Mouse (Mus musculus) heart, embryonic 12.5 days (tissue): ENCODE results near the gene Zbtb8a. TPM values are rescaled to one million over a fixed set of nuclear protein-coding genes. Genes with fewer than 3 reads are reported as not detected.

ENCODE experiments used
- ATAC-seq: fragments of 200-750 bp; cut with Nextera tagmentation; 2 replicates; pipeline ENCODE4 v1.8.0; 2017; ENCODE audit warnings: moderate TSS enrichment, moderate library complexity; ENCODE audit not compliant: insufficient number of reproducible peaks, low FRiP score
- H3K27ac ChIP-seq: fragments of 300-500 bp; sonication (generic); 2 replicates; pipeline ENCODE4 v1.5.1; 2016; ENCODE audit warnings: mild to moderate bottlenecking, moderate library complexity; ENCODE audit not compliant: poor library complexity, severe bottlenecking
- H3K27me3 ChIP-seq: fragments of 300-500 bp; sonication (generic); replicated peaks from 2 replicates; pipeline ENCODE4 v1.6.1; 2016; ENCODE audit warnings: mild to moderate bottlenecking, moderate library complexity
- H3K36me3 ChIP-seq: fragments of 300-500 bp; sonication (generic); 2 replicates; pipeline ENCODE4 v1.6.1; 2016; ENCODE audit warnings: mild to moderate bottlenecking, moderate library complexity
- H3K4me1 ChIP-seq: fragments of 300-500 bp; sonication (generic); replicated peaks from 2 replicates; pipeline ENCODE4 v1.6.1; 2016; ENCODE audit warnings: mild to moderate bottlenecking
- H3K4me2 ChIP-seq: fragments of 300-500 bp; sonication (generic); 2 replicates; pipeline ENCODE4 v1.6.1; 2016; ENCODE audit warnings: mild to moderate bottlenecking, moderate library complexity
- H3K4me3 ChIP-seq: fragments of 300-500 bp; sonication (generic); 2 replicates; pipeline ENCODE4 v1.5.1; 2016; ENCODE audit warnings: mild to moderate bottlenecking
- H3K9ac ChIP-seq: fragments of 300-500 bp; sonication (generic); 2 replicates; pipeline ENCODE4 v1.6.1; 2016; ENCODE audit warnings: mild to moderate bottlenecking, moderate library complexity
- H3K9me3 ChIP-seq: fragments of 300-500 bp; sonication (generic); replicated peaks from 2 replicates; pipeline ENCODE4 v1.6.1; 2016; ENCODE audit warnings: mild to moderate bottlenecking, moderate library complexity
- WGBS: fragments of 180-500 bp; shearing (Covaris S2); methylation state at CpG from one replicate; pipeline ENCODE4 v1.1.7; 2016; 5-methylcytosine and 5-hydroxymethylcytosine counted together
- polyA plus RNA-seq: library from polyadenylated mRNA; unstranded; fragments of >200 nt; fragmentation: Nextera tagmentation; extraction: Ambion mirVana; gene quantifications from 2 replicates; pipeline ENCODE4 v1.2.1, GENCODE M21; 2016

The Zbtb8a gene
- polyA plus RNA-seq, 1 experiment from 2014 or later = 11.8 TPM

DNA sequence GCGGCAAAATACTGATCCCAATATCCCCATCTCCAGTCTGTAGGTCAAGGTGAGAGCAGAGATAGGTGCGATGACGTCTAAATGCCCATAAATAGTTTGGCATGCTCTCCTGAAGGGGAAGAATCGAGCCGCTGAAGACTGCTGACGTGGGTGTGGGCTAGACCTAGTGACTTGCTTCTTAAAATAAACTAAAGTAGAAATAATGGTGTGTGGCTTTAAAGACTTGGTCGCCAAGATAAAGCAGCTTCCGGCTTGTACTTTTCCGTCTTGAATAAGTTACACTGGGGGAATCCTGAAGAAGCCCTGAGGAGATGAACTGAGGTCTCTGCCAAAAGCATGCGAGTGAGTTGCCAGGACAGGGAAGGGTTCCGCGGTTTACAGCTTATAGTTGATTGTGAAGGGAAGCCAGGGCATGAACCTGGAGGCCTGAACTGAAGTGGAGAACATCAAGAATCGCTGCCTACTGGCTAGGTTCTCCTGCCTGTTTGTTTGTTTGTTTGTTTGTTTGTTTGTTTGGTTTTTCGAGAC, 12.4 kb upstream of the Zbtb8a start:
- WGBS = 69% methylated on average over 14 of the region's 14 CpGs
- Histone ChIP-seq H3K4me2 (no peak overlapping the region), H3K9me3 (no peaks in the 10 kb centered on the region), H3K4me3 (no peak overlapping the region), H3K9ac (no peak overlapping the region), H3K4me1 (no peaks in the 10 kb centered on the region), H3K27me3 (no peaks in the 10 kb centered on the region), H3K27ac (no peak overlapping the region), H3K36me3 (no peaks in the 10 kb centered on the region)
- no peak for ATAC-seq

DNA sequence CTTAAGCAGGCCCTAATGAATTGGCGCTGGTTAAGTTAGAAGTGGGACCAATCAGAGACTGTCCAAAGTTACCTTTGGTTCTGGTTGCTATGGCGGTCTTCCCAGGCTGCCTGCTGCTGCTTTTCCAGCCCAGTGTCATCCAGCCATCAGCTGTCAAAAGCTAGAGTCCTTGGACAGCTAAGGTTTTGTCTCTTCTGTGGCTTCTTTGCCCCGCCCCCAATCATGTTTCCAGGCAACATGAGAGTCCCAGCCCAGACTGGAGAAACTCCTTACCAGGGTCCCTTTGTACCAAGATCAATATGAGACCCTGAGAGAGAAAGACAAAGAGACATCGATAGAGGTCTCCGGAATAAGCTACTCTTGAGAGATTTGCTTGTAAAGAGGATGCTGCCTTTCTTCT, 10.5 kb upstream of the Zbtb8a start:
- no peak overlapping the region for H3K4me2 ChIP-seq
- no peaks in the 10 kb centered on the region for H3K9me3 ChIP-seq
- H3K27ac ChIP-seq = no peak overlapping the region
- WGBS = 84% methylated on average over 5 of the region's 5 CpGs
- ATAC-seq = no peak
- no peak overlapping the region for H3K9ac ChIP-seq
- no peaks in the 10 kb centered on the region for H3K4me1 ChIP-seq
- H3K27me3 ChIP-seq = no peaks in the 10 kb centered on the region
- no peaks in the 10 kb centered on the region for H3K36me3 ChIP-seq
- H3K4me3 ChIP-seq = no peak overlapping the region

DNA sequence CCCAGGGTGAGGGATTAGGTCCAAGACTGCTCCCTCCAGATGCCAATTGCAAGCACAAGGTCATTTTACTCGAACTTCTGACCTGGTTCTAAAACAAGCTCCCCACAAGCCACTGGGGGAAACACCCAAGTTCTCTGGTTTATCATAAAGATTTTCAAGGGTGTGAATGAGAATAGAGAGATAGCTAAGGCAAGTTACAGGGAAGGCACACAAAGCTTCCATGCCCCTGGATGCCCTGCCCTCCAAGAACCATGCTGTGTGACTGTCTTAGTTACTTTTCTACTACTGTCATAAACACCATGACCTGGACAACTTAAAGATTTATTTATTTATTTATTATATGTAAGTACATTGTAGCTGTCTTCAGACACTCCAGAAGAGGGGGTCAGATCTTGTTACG, 9.1 kb upstream of the Zbtb8a start:
- H3K4me2 ChIP-seq = no peak overlapping the region
- H3K9ac ChIP-seq = no peak overlapping the region
- H3K27ac ChIP-seq = no peak overlapping the region
- H3K27me3 ChIP-seq = no peaks in the 10 kb centered on the region
- no peak for ATAC-seq
- no peaks in the 10 kb centered on the region for H3K9me3 ChIP-seq
- no peaks in the 10 kb centered on the region for H3K36me3 ChIP-seq
- 71% methylated on average over 2 of the region's 2 CpGs for WGBS
- no peak overlapping the region for H3K4me3 ChIP-seq
- H3K4me1 ChIP-seq = no peaks in the 10 kb centered on the region

DNA sequence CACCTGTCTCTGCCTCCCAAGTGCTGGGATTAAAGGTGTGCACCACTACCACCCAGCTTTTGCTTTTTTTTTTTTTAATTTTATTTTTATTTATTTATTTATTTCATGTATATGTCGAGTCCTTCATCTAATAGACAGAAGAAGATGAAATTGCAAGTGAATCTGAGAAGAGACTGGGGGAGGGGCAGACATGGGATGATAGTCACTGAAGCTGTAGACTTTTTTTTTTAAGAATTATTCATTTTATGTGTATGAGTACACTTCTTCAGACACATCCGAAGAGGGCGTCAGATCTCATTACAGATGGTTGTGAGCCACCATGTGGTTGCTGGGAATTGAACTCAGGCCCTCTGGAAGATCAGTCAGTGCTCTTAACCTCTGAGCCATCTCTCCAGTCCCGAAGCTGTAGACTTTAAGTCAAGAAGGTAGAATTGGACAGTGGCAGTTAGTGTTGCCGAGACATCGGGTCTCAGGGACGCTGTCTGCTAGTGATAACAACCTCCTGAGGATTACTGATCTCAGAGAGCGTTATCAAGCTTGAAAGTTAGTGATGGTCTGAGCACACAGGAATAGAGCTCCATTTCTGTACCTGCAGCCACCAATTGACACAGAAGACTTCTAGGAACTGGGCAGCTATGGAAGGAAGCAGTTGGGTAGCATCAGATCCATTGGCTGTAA, 8.5 kb upstream of the Zbtb8a start:
- Histone ChIP-seq H3K4me1 (no peaks in the 10 kb centered on the region), H3K36me3 (no peaks in the 10 kb centered on the region), H3K27me3 (no peaks in the 10 kb centered on the region), H3K27ac (no peak overlapping the region), H3K4me3 (no peak overlapping the region), H3K4me2 (no peak overlapping the region), H3K9me3 (no peaks in the 10 kb centered on the region), H3K9ac (no peak overlapping the region)
- WGBS = 69% methylated on average over 8 of the region's 8 CpGs
- no peak for ATAC-seq

DNA sequence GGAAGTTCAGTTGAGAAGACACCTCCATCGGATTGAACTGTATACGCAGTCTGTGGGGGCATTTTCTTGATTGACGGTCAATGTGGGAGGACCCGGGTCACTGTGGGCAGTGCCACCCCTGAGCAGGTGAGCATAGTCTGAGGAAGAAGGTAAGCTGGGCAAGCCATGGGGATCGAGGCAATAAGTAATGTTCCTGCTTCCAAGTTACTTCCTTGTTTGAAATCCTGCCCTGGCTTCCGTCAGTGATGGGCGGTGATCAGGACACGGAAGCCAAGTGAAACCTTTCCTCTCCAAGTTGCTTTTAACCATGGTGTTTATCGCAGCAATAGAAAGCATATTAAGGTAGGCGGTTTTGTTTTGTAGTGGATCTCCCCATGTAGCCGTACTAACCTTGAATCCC, 7.8 kb upstream of the Zbtb8a start:
- Histone ChIP-seq H3K4me1 (no peaks in the 10 kb centered on the region), H3K9ac (no peak overlapping the region), H3K27me3 (no peaks in the 10 kb centered on the region), H3K9me3 (no peaks in the 10 kb centered on the region), H3K27ac (no peak overlapping the region), H3K4me2 (no peak overlapping the region), H3K4me3 (no peak overlapping the region), H3K36me3 (no peaks in the 10 kb centered on the region)
- WGBS = 85% methylated on average over 11 of the region's 11 CpGs
- ATAC-seq = no peak

DNA sequence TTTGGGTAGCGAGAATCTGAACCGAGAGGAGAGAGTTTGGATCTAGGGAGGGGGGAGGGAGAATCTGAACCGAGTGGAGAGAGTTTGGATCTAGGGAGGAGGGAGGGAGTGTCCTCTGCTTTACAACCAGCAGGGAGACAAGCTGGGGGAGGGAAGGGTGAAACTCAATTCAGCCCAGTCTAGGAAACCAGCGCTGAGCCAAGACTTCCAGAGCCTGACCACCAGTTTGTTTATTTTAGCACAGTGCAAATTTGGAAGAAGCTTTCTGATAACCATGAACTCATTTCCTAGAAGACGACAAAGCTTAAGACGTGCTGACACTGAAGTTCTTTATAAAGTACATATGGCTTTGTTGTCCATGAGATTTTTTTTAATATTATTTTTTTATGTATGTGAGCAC, 6.5 kb upstream of the Zbtb8a start:
- no peak for ATAC-seq
- Histone ChIP-seq H3K9ac (no peak overlapping the region), H3K27ac (no peak overlapping the region; the same call in 1 of the 2 replicates), H3K4me1 (no peaks in the 10 kb centered on the region), H3K36me3 (no peaks in the 10 kb centered on the region), H3K9me3 (no peaks in the 10 kb centered on the region), H3K27me3 (no peaks in the 10 kb centered on the region), H3K4me2 (no peak overlapping the region), H3K4me3 (no peak overlapping the region)
- WGBS = 20% methylated on average over 6 of the region's 6 CpGs

DNA sequence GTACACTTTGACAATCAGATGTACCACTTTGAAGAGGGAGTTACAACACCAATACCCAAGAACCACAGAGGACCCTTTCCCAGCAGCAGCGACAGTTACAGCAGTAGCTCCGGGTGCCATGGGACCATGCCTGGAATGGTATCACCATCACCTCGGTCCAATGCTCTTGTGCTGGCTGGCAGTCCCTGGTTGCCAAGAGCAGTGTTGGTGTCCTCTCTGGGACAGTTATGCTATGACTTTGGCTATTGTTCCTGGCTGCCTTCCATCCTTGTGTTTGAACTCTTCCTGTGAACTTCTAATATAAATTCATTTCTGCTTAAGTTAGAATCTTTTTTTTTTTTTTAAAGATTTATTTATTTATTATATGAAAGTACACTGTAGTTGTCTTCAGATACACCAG, 5.7 kb upstream of the Zbtb8a start:
- 82% methylated on average over 3 of the region's 3 CpGs for WGBS
- Histone ChIP-seq H3K27ac (no peak overlapping the region), H3K9me3 (no peaks in the 10 kb centered on the region), H3K4me1 (no peaks in the 10 kb centered on the region), H3K27me3 (0 out of 2 replicates have a peak, but pooled peaks cover 4% of the 10 kb centered on the region), H3K9ac (no peak overlapping the region), H3K4me2 (no peak overlapping the region), H3K4me3 (no peak overlapping the region), H3K36me3 (no peaks in the 10 kb centered on the region)
- no peak for ATAC-seq

DNA sequence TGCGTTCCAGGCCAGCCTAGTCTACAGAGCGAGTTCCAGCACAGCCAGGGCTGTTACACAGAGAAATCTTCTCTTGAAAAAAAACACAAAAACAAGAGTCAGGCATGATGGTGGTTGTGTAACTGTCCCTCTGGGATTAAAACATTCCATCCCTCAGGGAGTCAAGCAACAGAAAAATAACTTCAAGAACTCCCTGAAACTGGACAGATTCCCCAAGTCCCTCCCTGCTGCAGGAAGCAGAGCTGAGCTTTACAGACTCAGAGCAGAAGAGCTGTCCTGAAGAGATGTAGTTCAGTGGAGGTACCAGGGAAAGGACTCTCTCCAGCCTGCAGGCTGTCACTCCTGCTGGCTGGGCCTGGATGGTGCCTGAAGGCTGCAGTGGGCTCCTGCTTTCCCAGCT, 4.6 kb upstream of the Zbtb8a start:
- no peak overlapping the region for H3K4me2 ChIP-seq
- ATAC-seq = no peak
- H3K4me3 ChIP-seq = no peak overlapping the region
- H3K4me1 ChIP-seq = no peaks in the 10 kb centered on the region
- 0 out of 2 replicates have a peak, but pooled peaks cover 4% of the 10 kb centered on the region for H3K27me3 ChIP-seq
- H3K9me3 ChIP-seq = no peaks in the 10 kb centered on the region
- H3K36me3 ChIP-seq = no peaks in the 10 kb centered on the region
- no peak overlapping the region for H3K9ac ChIP-seq
- H3K27ac ChIP-seq = no peak overlapping the region
- 97% methylated on average over 2 of the region's 2 CpGs for WGBS

DNA sequence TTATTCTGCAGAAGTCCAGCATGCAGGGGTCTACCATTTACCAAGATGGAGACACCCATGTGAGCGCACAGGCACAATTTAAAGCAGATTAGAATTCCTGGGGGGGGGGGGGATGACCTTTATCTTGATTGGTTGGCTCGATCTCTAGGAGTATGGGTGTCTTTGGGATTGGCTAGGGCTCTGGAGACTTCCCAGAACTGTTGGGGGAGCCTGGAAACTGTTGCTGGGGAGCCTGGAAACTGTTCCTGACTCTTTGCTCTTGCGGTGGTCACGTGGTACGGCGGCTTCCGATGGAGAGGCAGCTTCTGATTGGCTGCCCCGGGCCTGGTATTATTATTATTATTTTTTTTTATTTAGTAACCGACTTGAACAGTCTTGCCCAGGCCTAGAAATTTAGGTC, 4.1 kb upstream of the Zbtb8a start:
- 82% methylated on average over 9 of the region's 9 CpGs for WGBS
- no peak overlapping the region for H3K27ac ChIP-seq
- H3K9me3 ChIP-seq = no peaks in the 10 kb centered on the region
- no peak overlapping the region for H3K9ac ChIP-seq
- no peak for ATAC-seq
- no peaks in the 10 kb centered on the region for H3K4me1 ChIP-seq
- no peak overlapping the region for H3K4me2 ChIP-seq
- H3K27me3 ChIP-seq = 0 out of 2 replicates have a peak, but pooled peaks cover 4% of the 10 kb centered on the region
- H3K4me3 ChIP-seq = no peak overlapping the region
- no peaks in the 10 kb centered on the region for H3K36me3 ChIP-seq

DNA sequence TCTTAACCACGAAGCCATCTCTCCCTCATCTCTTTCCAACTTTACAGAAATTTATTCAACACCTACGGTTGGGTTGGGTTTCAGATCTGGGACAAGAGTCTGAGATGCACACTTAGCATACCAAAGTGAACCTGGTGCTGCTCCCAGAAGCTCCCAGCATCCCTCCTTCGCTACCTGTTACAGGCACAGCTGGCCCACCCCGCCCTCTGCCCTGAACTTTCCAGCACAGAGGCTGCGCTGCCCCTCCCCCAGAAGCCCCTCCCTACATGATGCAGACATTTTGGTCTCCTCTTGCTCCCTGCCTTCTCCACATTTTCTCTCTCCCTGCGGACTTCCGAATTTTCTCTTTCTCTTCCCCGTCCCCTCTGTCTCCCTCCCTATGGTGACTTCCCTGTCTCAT, 3.2 kb upstream of the Zbtb8a start:
- H3K27me3 ChIP-seq = 0 out of 2 replicates have a peak, but pooled peaks cover 4% of the 10 kb centered on the region
- WGBS = 71% methylated on average over 8 of the region's 8 CpGs
- H3K4me3 ChIP-seq = no peak overlapping the region
- no peaks in the 10 kb centered on the region for H3K36me3 ChIP-seq
- no peak overlapping the region for H3K27ac ChIP-seq
- ATAC-seq = no peak
- no peaks in the 10 kb centered on the region for H3K4me1 ChIP-seq
- H3K9me3 ChIP-seq = no peaks in the 10 kb centered on the region
- no peak overlapping the region for H3K9ac ChIP-seq
- no peak overlapping the region for H3K4me2 ChIP-seq

DNA sequence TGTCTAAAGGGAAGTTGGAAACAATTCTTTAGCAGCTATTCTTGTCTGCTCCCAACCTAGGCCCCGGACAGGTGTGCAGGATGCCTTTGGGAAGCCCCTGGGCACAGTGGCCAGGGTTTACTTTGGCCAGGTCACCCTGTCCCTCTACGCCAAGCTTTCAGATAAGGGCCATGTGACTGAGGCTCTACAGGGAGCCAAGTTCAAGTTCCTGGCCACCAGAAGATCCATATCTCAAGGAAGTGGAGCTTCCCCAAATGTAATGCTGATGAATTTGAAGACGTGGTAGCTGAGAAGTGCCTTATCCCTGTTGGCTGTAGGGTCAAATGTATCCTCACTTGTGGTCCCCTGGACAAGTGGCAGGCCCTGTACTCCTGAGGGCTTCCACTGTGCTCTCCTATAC, 1.9 kb upstream of the Zbtb8a start:
- H3K4me3 ChIP-seq = no peak overlapping the region
- H3K9me3 ChIP-seq = no peaks in the 10 kb centered on the region
- 68% methylated on average over 3 of the region's 3 CpGs for whole genome bisulfite sequencing
- H3K4me1 ChIP-seq = no peaks in the 10 kb centered on the region
- H3K27ac ChIP-seq = no peak overlapping the region
- ATAC-seq = no peak
- no peak overlapping the region for H3K9ac ChIP-seq
- 0 out of 2 replicates have a peak, but pooled peaks cover 8% of the 10 kb centered on the region for H3K27me3 ChIP-seq
- no peak overlapping the region for H3K4me2 ChIP-seq
- no peaks in the 10 kb centered on the region for H3K36me3 ChIP-seq
